Mouse (Mus musculus): ENCODE measurements around the gene Cnot10.

The Cnot10 gene

GRCm38 (mm10) chr9:114639839-114640646 is at the start of gene Cnot10:
TSS of gene Cnot10 (minus strand) at chr9:114640184.
- peak; percentile 94 for DNase-seq (ENCODE audit: low spot score)

DNA sequence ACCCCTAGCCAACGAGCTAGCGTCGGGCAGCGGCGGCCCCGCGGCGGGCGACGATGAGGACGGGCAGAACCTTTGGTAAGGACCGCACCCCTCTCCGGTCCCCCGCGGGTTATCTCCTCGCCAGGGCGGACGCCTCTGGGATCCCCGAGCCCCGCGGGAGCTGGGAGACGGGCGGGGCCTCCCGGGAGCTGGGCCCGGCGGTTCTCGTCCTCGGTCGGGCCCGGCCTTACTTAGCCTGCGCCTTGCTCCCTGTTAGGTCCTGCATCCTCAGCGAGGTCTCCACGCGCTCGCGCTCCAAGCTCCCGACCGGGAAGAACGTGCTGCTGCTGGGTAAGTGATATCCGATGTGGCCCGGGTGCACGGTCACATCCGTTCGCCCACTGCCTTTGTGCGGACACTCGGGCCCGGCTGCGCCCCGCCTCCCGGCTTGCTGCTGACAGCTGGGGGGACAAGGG is 49.0 kb upstream of the Cnot10 start:
- peak; percentile 20 for DNase-seq (ENCODE audit: low spot score)

DNA sequence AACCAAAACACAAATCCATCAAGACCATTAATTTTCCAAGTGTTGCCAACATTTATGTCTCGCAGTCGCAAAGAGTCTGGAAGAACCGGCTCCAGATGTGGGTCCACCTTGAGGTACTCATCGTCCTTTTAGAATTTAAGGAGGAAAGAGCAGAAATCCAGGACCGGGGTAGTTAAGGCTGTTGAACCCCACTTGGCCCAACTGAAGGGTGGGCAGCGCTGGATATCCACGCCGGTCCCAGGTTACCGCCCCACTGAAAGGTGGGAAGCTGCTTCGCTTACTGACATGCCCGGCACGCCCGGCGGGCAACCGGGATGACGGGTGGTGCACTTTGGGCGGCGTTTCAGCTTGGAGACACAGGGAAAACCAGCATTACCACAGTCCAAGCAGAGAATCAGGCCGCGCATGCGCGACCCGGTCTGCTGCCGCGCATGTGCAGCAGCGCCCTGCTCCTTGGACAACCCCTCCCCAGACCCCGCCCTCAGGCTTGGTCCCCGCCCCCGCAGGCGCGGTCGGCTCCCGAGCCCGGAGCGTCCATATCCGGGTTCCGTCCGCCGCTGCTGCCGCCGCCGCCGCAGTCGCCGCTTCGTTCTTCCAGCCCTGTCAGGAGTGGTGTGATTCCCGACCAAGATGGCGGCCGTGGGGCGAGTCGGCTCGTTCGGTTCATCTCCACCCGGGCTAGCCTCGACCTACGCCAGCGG is 48.4 kb upstream of the Cnot10 start, which contains the start of gene Dync1li1:
Gene Dync1li1, plus strand, starts transcription at position 539 of the 701 bp plus-strand sequence.
- peak; percentile 96 for DNase-seq (ENCODE audit: low spot score)

DNA sequence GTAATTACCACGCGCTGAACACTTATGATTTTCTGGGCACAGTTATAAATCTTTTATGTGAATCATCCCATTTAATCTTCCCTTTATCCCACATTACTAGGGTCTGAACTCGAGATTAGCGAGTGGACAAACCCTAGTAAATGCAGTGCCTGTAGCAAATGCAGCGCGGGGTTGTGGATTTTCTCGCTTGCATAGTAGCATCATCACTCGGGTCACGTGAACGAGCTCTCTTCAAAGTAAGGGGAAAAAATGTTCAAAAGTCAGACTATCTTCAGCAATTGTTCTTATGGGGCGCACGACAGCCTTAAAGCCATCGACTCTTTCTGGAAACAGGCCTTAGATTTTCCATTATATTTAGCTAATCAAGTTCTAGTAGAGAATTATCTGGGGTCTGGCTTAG is 47.7 kb upstream of the Cnot10 start:
- no peak for DNase-seq (ENCODE audit: low spot score)

- no peak for DNase-seq (ENCODE audit: low spot score)
These were observed 46.3 kb upstream of the Cnot10 start for GRCm38 (mm10) chr9:114686245-114686644.

GRCm38 (mm10) chr9:114682193-114682592 is 42.2 kb upstream of the Cnot10 start:
- no peak for DNase-seq (ENCODE audit: low spot score)

DNA sequence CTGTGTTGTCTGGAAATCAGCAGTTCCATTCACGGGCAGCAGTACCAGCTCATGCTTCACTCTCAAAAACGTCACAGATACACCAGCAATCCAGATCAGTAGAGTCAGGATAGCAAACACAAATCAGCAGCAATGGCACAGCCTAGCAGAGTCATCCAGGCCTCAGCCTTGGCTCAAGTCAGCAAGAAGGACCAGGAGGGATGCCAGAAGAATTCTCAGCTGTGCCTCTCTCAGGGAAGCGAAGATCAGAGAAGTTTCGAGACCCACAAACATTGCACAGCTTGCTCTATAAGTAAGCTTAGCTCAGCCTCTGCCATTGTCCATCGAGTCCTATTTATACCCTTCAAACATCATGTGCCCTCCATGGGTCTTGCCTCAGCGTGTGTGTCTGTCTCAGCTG is 40.5 kb upstream of the Cnot10 start:
- no peak for DNase-seq (ENCODE audit: low spot score)

- no peak for DNase-seq (ENCODE audit: low spot score)
These were observed 40.0 kb upstream of the Cnot10 start for GRCm38 (mm10) chr9:114679944-114680343.

GRCm38 (mm10) chr9:114678576-114678975 is 38.6 kb upstream of the Cnot10 start:
- DNase-seq (ENCODE audit: low spot score): no peak

DNA sequence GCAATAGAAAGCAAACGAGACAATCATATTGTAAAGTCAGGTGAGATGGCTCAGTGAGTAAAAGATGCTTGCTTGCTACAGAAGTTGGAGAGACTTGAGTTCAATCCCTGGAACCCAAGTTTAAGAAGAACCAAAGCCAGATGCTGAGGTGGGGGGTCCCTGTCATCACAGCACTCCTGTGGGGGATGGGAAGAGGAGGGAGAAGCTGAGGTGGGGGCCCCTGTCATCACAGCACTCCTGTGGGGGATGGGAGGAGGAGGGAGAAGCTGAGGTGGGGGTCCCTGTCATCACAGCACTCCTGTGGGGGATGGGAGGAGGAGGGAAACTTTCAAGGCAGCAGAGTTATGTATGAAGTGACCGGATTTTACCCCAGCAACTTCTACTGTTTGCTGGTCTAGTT is 33.6 kb upstream of the Cnot10 start:
- DNase-seq (ENCODE audit: low spot score): no peak

DNA sequence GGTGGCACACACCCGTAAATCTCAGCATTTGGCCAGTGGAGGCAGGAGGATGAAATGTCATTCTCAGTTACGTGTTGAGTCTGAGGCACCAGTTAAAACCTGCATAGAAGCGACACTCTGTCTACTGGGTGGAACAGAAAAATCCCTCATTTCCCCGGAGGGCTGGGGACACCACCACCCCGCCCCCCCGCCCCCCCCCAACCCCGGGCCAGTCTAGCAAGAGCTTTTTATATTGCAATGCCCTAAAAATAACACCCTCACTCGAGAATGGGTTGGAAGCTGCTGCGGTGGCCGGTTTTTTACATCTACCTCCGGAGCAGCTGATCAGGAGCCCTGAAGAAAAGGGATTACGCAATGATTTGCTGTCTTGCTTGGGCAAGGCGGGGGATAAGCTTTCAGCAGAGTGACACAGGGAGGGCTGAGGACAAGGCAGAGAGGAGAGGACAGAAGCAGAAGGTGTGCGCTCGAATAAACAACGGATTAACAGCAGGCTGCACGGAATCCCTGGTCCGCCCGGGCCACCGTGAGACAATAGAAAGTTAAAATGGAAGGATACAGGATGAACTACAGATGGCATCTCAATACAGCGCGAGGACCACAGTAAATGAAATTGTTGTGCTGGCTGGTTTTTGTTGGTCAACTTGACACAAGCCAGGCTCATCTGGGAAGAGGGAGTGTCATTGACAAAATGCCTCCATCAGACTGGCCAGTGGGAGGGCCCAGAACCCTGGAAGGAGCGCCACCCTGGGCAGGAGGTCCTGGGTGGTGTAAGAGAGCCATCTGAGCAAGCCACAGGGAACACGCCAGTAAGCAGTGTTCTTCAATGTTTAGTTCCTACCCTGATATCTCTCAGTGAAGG is 32.9 kb upstream of the Cnot10 start:
- DNase-seq (ENCODE audit: low spot score): no peak

- no peak for DNase-seq (ENCODE audit: low spot score)
These were observed 32.0 kb upstream of the Cnot10 start for GRCm38 (mm10) chr9:114671946-114672345.

GRCm38 (mm10) chr9:114669011-114669410 is 29.0 kb upstream of the Cnot10 start:
- DNase-seq (ENCODE audit: low spot score): no peak

- no peak for DNase-seq (ENCODE audit: low spot score)
These were observed 28.1 kb upstream of the Cnot10 start for GRCm38 (mm10) chr9:114668047-114668446.

DNA sequence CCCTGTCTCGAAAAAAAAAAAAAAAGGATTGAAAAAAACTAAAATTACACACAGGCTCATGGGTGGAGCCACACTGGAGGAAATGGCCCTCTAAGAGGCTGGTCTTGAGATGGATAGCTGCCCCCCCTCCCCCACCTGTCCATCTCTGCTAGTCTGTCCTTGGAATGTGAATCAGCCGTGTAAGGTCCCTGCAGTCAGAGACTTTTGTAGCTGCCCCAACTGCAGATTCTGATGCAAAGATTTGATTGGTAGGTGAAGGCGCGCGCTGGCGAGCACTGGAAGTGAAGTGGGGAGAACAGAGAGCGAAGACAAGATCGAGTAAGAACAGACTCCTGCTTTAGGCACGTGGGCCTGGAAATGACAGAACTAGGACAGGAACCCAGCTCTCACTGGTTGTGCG is 26.9 kb upstream of the Cnot10 start:
- no peak for DNase-seq (ENCODE audit: low spot score)

DNA sequence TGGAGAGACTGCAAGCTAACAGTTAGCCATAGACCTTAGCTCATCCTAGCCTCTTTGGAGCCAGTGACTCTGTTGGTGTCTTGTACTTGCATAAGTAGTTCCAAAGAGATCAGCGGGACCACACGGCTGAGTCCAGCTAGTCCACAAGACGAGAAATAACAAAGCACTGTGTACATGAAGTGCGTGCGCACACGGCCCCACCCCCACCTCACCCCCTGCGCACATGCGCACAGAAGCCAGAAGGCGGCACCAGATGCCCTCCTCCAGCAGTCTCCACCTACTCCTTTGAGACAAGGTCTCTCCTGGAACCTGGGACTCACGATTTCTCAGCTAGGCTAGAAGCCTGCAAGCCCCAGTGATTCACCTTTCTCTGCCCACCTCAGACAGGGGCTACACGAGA is 23.8 kb upstream of the Cnot10 start:
- no peak for DNase-seq (ENCODE audit: low spot score)

DNA sequence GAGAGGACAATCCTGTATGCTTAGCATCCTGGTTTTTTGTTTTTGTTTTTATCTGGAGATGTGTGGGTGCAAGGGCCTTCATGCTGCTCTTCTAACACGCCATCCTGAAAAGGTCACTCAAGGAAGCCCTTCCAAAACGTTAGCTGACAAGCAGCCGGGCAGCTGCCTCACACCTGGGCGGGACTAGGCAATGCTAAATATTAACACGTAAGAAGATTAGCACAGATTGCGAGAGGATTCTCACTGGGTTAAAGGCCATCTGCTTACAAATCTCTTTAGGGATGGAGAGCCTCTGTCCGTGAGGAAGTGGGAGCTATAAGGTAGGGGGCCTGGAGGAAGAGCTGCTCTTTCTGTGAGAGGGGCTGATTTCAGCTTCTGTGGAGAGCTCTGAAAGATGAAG is 22.0 kb upstream of the Cnot10 start:
- no peak for DNase-seq (ENCODE audit: low spot score)

GRCm38 (mm10) chr9:114660983-114661382 is 21.0 kb upstream of the Cnot10 start:
- DNase-seq (ENCODE audit: low spot score): no peak

- no peak for DNase-seq (ENCODE audit: low spot score)
These were observed 20.5 kb upstream of the Cnot10 start for GRCm38 (mm10) chr9:114660506-114660905.

DNA sequence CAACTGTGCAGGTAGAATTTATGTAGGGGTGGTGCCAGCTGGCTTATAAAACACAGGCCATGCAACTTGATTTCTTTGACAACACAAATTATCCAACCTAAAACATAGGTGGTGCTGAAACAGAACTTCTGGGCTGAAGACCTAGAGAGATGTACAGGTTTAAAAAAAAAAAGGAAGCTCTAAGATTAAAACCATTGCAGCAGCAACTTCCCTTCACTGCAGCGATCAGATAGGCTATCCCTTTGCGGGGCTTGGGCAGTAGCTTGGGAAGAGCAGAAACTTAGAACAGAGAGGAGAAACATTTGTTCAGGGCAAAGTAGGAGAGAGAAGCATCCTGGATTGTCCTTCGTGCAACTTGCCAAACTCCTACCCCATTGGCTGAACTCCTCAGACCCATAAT is 16.7 kb upstream of the Cnot10 start:
- no peak for DNase-seq (ENCODE audit: low spot score)

DNA sequence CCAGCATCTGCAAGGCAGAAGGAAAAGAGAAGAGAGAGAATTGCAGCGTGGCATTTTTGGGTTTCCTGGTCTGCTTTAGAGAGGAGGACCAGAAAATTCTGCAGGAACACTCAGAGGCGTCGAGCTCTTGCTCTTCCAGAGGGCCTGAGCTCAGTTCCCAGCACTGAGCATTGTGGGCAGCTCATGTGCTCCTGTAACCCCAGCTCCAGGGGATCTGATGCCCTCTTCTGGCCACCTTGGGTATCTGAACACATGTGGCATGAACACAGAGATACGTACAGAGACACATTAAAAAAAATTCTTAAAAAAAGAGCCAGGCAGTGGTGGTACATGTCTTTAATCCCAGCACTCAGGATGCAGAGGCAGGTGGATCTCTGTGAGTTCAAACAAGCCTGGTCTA is 15.4 kb upstream of the Cnot10 start:
- DNase-seq (ENCODE audit: low spot score): no peak

DNA sequence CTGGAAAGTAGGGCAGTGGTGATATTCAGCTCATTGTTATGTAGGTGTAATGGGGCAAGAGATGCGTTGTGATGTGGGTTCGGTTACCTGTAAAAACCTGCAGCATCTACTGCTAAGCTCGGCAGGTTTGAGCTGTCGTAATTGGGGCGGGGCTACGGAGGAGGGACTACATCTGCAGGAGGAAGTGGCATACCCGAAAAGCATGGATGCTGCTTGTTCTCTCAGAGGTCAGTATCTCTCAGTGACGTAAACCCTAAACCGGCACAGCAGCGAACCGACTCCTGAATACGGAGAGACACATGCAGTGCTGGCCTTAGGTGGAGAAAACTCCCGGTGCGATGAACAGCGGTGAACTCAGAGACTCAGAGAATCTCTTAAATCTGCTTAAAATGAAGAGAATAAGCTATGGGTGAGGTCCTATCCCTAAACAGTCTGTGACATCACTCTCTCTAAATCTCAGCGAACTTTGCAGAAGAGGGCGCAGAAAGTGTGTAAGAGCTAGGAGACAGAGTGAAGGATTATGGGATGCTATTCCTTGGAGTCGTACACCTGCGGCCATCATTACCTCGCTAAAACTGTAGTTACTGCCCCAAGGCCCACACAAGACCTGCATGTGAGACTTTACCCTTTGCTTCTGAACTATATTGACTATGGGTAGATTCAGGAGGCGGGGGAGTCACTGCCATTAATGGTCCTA is 11.1 kb upstream of the Cnot10 start:
- no peak for DNase-seq (ENCODE audit: low spot score)
